Mouse (Mus musculus): Measurements from ENCODE around the gene Pmp22. TPM values are rescaled to one million over a fixed set of nuclear protein-coding genes. Genes with fewer than 3 reads are reported as not detected.

Gene Pmp22
- polyA plus RNA-seq, 1 experiment, result 57.8 TPM

DNA sequence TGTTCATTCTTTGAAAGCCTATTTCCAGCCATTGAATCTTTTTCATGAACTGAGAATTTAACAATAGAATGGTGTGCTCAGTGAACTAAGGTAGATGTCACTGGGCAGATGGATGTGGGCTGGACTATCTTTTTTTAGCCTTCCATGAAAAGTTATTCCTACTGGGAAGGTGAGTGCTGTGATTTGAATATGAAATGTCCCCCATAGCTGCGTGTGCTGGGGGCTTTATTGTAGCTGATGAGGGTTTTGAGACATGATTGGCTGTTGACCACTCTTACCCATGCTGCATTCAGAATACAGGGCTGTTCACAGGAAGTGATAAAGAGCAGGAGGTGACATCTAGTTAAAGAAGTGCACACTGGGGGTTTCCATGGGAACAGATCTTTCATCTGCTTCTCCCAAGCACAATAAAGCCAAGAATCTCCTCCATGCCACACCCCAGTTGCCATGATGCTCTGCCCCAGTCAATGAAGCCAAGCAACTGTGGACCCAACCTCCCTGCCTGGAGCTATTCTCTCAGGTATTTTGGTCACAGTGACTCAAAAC, 19.5 kb upstream of the Pmp22 start:
- Histone ChIP-seq H3K36me3 (ENCODE audit: control insufficient read depth, insufficient read depth, low read length, poor library complexity, severe bottlenecking) (no peaks in the 10 kb centered on the region), H3K27ac (ENCODE audit: insufficient read depth, low read length) (no peak overlapping the region), H3K9ac (ENCODE audit: low read depth, poor library complexity, severe bottlenecking) (no peak overlapping the region), H3K4me1 (ENCODE audit: control insufficient read depth, insufficient read depth, low read length) (no peaks in the 10 kb centered on the region), H3K4me3 (ENCODE audit: low read depth, low read length) (no peak overlapping the region), H3K9me3 (replicated peaks; ENCODE audit: control insufficient read depth, insufficient read depth, low read length, poor library complexity, severe bottlenecking) (no peaks in the 10 kb centered on the region; the same call in 1 of the 2 replicates), H3K27me3 (ENCODE audit: control insufficient read depth, insufficient read depth, low read length, poor library complexity, severe bottlenecking) (no peaks in the 10 kb centered on the region)
- TF ChIP-seq POLR2A (IDR thresholded peaks at IDR 0.05; ENCODE audit: insufficient read depth, low read length), result no peak
- TF ChIP-seq EP300 (IDR thresholded peaks at IDR 0.05; ENCODE audit: insufficient read depth, low read depth, low read length), result no peak
- TF ChIP-seq CTCF (IDR thresholded peaks at IDR 0.05; ENCODE audit: low read depth, low read length), result no peak

DNA sequence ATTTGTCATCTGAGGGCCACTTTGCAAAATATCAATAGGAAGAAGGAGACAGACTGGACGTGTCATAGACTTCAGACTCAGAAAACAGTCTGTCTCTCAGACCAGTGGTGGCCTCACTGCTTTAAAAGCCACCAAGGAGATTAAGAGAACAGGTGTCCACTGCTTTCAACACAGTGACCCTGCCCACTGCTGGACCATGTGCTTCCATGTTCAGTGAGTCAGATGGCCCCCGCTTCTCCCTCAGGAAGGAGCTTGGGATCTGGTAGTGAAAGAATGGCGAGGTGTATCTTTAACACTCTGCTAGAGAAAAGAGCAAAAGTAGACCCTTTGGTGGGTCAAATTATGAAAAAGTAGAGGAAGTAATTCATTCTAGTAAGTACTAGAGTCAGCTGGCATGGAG, 18.5 kb upstream of the Pmp22 start:
- TF ChIP-seq CTCF (IDR thresholded peaks at IDR 0.05; ENCODE audit: low read depth, low read length) (no peak), EP300 (IDR thresholded peaks at IDR 0.05; ENCODE audit: insufficient read depth, low read depth, low read length) (no peak), POLR2A (IDR thresholded peaks at IDR 0.05; ENCODE audit: insufficient read depth, low read length) (no peak)
- no peaks in the 10 kb centered on the region for H3K36me3 ChIP-seq (ENCODE audit: control insufficient read depth, insufficient read depth, low read length, poor library complexity, severe bottlenecking)
- no peak overlapping the region for H3K9ac ChIP-seq (ENCODE audit: low read depth, poor library complexity, severe bottlenecking)
- no peaks in the 10 kb centered on the region; the same call in 1 of the 2 replicates for H3K9me3 ChIP-seq (replicated peaks; ENCODE audit: control insufficient read depth, insufficient read depth, low read length, poor library complexity, severe bottlenecking)
- no peak overlapping the region for H3K27ac ChIP-seq (ENCODE audit: insufficient read depth, low read length)
- H3K27me3 ChIP-seq (ENCODE audit: control insufficient read depth, insufficient read depth, low read length, poor library complexity, severe bottlenecking), result no peaks in the 10 kb centered on the region
- H3K4me3 ChIP-seq (ENCODE audit: low read depth, low read length), result no peak overlapping the region
- no peaks in the 10 kb centered on the region for H3K4me1 ChIP-seq (ENCODE audit: control insufficient read depth, insufficient read depth, low read length)

DNA sequence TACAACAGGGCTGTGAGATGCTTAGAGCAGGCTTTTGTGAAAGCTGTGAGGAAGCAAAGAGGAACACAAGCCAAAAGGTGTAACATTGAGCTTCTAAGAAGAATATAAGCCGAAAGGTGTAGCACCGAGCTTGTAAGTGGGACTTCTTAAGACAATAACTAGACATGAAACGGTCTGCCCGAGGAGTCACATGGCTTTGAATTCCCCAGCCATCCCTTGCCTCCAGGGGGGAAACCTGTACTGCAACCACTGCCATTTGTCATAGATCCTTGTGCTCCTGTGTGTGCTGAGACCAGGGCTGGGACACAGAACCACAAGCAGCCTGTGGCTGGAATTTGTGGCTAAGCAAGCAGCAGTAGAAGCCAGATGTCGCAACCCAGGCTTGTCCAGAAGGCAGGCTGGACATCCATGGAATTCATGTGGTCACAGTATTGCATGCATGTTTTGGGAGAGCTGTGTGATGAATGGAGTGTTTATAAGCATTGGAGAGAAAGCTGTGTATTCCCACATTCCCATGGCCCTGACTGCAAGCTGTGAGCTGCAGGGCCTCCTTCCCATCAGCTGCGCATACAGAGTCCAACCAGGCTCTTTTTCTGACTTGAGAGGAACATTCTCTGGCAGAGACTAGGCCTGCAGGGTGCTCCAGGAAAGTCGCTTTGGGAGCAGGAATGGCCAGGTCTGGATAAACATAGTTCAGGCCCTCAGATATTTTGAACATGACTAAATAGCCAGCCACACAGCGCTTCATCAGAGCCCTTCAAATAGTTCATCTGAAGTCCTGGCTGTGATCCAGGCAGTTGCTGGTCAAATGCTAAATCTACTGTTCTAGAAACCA, 13.8 kb upstream of the Pmp22 start:
- Histone ChIP-seq H3K27me3 (ENCODE audit: control insufficient read depth, insufficient read depth, low read length, poor library complexity, severe bottlenecking) (no peaks in the 10 kb centered on the region), H3K4me3 (ENCODE audit: low read depth, low read length) (no peak overlapping the region), H3K9me3 (replicated peaks; ENCODE audit: control insufficient read depth, insufficient read depth, low read length, poor library complexity, severe bottlenecking) (no peaks in the 10 kb centered on the region), H3K9ac (ENCODE audit: low read depth, poor library complexity, severe bottlenecking) (no peak overlapping the region), H3K27ac (ENCODE audit: insufficient read depth, low read length) (no peak overlapping the region), H3K36me3 (ENCODE audit: control insufficient read depth, insufficient read depth, low read length, poor library complexity, severe bottlenecking) (no peaks in the 10 kb centered on the region), H3K4me1 (ENCODE audit: control insufficient read depth, insufficient read depth, low read length) (no peaks in the 10 kb centered on the region)
- TF ChIP-seq EP300 (IDR thresholded peaks at IDR 0.05; ENCODE audit: insufficient read depth, low read depth, low read length), result no peak
- TF ChIP-seq POLR2A (IDR thresholded peaks at IDR 0.05; ENCODE audit: insufficient read depth, low read length), result no peak

DNA sequence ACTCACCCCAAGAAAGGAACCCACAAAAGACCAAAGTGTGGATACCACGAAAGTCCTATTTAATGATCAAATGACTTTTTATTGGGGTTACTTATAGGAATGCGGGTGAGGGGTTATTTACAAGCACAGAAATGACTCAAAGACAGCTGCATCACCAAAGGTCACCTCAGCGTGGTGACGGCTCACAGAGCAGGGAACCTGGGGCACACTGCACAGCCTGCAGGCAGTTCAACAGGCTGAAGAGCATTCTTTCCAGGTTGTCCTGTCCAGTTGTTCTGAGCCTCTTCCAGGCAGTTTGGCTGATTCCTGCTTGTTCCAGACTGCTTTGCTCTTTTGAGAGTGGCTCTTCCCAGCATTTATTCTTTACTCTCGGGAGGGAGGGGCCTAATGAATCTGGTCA, 12.1 kb upstream of the Pmp22 start:
- Histone ChIP-seq H3K9ac (ENCODE audit: low read depth, poor library complexity, severe bottlenecking) (no peak overlapping the region), H3K9me3 (replicated peaks; ENCODE audit: control insufficient read depth, insufficient read depth, low read length, poor library complexity, severe bottlenecking) (no peaks in the 10 kb centered on the region), H3K27me3 (ENCODE audit: control insufficient read depth, insufficient read depth, low read length, poor library complexity, severe bottlenecking) (no peaks in the 10 kb centered on the region), H3K27ac (ENCODE audit: insufficient read depth, low read length) (no peak overlapping the region), H3K4me3 (ENCODE audit: low read depth, low read length) (no peak overlapping the region), H3K36me3 (ENCODE audit: control insufficient read depth, insufficient read depth, low read length, poor library complexity, severe bottlenecking) (no peaks in the 10 kb centered on the region), H3K4me1 (ENCODE audit: control insufficient read depth, insufficient read depth, low read length) (no peaks in the 10 kb centered on the region)
- no peak for TF ChIP-seq POLR2A (IDR thresholded peaks at IDR 0.05; ENCODE audit: insufficient read depth, low read length)
- TF ChIP-seq CTCF (IDR thresholded peaks at IDR 0.05; ENCODE audit: low read depth, low read length), result no peak
- no peak for TF ChIP-seq EP300 (IDR thresholded peaks at IDR 0.05; ENCODE audit: insufficient read depth, low read depth, low read length)

DNA sequence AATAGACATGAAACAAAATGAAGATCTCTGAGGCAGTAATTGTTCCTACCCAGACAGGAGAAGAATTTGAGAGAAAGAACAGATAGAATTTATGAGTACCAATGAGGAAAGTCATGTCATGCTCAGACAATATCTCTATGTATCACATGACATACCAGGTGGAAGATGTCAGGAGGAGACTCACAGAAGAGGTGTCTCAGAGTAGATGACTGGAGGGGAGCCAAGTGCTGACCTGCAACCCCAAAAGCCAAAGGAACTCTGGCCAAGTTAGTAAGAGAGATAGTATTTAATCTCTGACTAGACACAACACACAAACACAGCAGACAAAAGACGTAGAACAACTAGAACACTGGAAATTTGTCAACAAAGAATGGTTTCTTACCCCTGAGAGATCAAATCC, 11.5 kb upstream of the Pmp22 start:
- Histone ChIP-seq H3K4me3 (ENCODE audit: low read depth, low read length) (no peak overlapping the region), H3K9me3 (replicated peaks; ENCODE audit: control insufficient read depth, insufficient read depth, low read length, poor library complexity, severe bottlenecking) (no peaks in the 10 kb centered on the region), H3K27me3 (ENCODE audit: control insufficient read depth, insufficient read depth, low read length, poor library complexity, severe bottlenecking) (no peaks in the 10 kb centered on the region), H3K4me1 (ENCODE audit: control insufficient read depth, insufficient read depth, low read length) (no peaks in the 10 kb centered on the region), H3K9ac (ENCODE audit: low read depth, poor library complexity, severe bottlenecking) (no peak overlapping the region), H3K27ac (ENCODE audit: insufficient read depth, low read length) (no peak overlapping the region), H3K36me3 (ENCODE audit: control insufficient read depth, insufficient read depth, low read length, poor library complexity, severe bottlenecking) (no peaks in the 10 kb centered on the region)
- TF ChIP-seq POLR2A (IDR thresholded peaks at IDR 0.05; ENCODE audit: insufficient read depth, low read length), result no peak
- no peak for TF ChIP-seq EP300 (IDR thresholded peaks at IDR 0.05; ENCODE audit: insufficient read depth, low read depth, low read length)
- TF ChIP-seq CTCF (IDR thresholded peaks at IDR 0.05; ENCODE audit: low read depth, low read length), result no peak

DNA sequence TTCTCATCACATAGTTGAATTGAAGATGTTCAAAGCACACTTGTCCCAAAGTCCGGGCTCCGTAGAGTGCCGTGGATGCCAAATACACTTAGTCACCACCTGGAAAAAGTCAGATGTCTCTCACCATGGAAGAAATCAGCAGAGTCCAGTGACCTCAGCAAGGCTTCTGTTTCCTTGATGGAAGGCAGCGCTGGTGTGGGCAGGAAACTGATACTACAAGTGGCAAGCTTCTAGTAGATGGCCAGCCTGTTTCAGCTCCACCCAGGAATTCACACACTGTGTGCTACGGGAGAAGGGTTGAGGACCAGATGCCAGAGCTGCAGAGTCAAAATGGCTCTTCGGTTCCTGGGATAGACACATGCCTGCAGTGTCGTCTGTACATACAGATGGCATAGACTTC, 9.0 kb upstream of the Pmp22 start:
- H3K9ac ChIP-seq (ENCODE audit: low read depth, poor library complexity, severe bottlenecking), result no peak overlapping the region
- H3K4me1 ChIP-seq (ENCODE audit: control insufficient read depth, insufficient read depth, low read length), result no peaks in the 10 kb centered on the region
- no peak for TF ChIP-seq EP300 (IDR thresholded peaks at IDR 0.05; ENCODE audit: insufficient read depth, low read depth, low read length)
- TF ChIP-seq POLR2A (IDR thresholded peaks at IDR 0.05; ENCODE audit: insufficient read depth, low read length), result no peak
- no peak for TF ChIP-seq CTCF (IDR thresholded peaks at IDR 0.05; ENCODE audit: low read depth, low read length)
- no peak overlapping the region for H3K4me3 ChIP-seq (ENCODE audit: low read depth, low read length)
- H3K9me3 ChIP-seq (replicated peaks; ENCODE audit: control insufficient read depth, insufficient read depth, low read length, poor library complexity, severe bottlenecking), result no peaks in the 10 kb centered on the region
- no peaks in the 10 kb centered on the region for H3K27me3 ChIP-seq (ENCODE audit: control insufficient read depth, insufficient read depth, low read length, poor library complexity, severe bottlenecking)
- no peaks in the 10 kb centered on the region for H3K36me3 ChIP-seq (ENCODE audit: control insufficient read depth, insufficient read depth, low read length, poor library complexity, severe bottlenecking)
- H3K27ac ChIP-seq (ENCODE audit: insufficient read depth, low read length), result no peak overlapping the region
